Mouse (Mus musculus) central nervous system, embryonic 14 days (tissue): Measurements from ENCODE around the gene Unc119b. TPM values are rescaled to one million over a fixed set of nuclear protein-coding genes. Genes with fewer than 3 reads are reported as not detected.

Source experiments
- polyA plus RNA-seq: library from polyadenylated mRNA; depleted of rRNA; stranded (reverse); fragments of >200 nt; gene quantifications from 2 replicates; pipeline ENCODE4 v1.2.3, GENCODE M21; 2012; rRNA removed

The Unc119b gene
- polyA plus RNA-seq, result 46.4 and 52.1 TPM in 2 replicates

DNA sequence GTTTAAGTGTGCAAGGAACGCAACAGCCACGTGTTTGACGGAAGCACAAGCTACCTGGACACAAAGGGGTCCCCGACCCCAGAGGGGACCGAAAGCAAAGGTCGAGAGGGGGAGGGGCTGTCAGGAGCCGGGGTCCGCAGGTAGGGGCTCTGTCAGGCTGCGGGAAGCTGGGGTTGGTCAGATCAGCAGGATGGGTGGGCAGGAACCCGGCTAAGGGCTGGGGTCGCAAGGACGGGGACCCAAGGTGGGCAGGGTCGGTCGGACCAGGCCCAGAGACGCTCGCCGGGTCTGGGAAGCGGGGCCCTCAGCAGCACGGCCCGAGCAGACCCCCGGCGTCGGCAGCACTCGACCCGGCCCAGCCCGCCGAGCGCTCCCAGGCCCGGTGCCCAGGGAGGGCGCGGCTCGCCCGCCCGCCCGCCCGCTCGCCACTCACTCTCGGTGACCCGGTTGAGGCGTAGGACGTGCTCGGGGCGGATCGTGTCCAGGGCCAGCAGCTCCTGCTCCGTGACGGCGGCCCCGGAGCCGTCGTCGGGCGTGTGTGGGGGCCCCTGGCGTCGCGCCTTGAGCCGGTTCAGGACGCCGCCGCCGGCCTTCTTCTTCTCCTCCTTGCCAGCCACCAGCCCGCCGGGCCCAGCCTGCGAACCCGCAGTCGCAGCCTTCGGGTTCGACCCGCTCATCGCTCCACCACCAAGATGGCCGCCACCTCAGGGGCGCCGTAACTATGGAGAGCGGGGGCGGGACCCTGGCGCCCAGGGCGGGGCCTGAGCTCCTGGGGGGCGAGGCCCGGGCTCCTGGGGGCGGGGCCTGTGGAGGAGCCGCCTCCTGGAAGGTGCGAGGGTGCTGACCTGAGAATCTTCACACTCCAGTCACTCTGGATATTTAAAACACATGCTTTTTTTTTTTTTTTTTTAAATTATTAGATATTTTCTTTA lies at the start of gene Unc119b:
Gene Unc119b (minus strand): TSS at position 742 of the 932 bp plus-strand sequence.

GRCm38 (mm10) chr5:115158040-115158983 lies 23.5 kb upstream of the Unc119b start, which contains the start of gene Mlec:
TSS of gene Mlec (minus strand) at chr5:115158179.

GRCm38 (mm10) chr5:115118961-115119570 lies 15.7 kb downstream of the Unc119b start, which contains the start of gene Acads:
TSS of gene Acads (minus strand) at chr5:115119346.

DNA sequence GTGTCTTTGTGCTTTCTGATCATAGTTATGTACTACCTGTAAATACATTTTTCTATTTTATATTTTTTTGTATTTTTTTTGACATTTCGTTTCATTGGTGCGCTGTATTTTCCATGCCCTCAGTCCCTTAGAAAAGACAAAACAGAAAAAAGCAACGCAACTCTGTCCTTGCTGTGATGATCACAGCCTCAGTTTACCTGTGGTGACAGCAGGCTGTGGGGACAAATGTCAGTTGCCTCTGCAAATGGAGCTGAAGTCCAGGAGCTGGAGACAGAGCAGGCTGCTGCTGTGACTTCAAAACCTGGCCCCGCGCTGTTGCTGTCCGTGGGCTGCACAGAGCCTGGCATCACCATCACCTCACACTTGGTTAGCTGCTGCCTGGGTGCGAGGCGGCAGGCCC lies 36.6 kb downstream of the Unc119b start, which contains the start of gene Gm10401:
Gene Gm10401 (minus strand): TSS at position 101 of the 400 bp plus-strand sequence.

Other genes starting within 250 kb of the Unc119b start
- 7.0 and 9.1 TPM in 2 replicates for gene Oasl2, start 238.0 kb downstream of the Unc119b start, polyA plus RNA-seq
- gene Oasl1, start 211.7 kb downstream of the Unc119b start, polyA plus RNA-seq, result 1.8 and 2.8 TPM in 2 replicates
- gene 2210016L21Rik, start 192.8 kb downstream of the Unc119b start, polyA plus RNA-seq, result 76.5 and 77.6 TPM in 2 replicates
- gene Hnf1a, start 163.9 kb downstream of the Unc119b start, polyA plus RNA-seq, result not detected in 2 replicates
- 89.8 and 91.5 TPM in 2 replicates for gene Sppl3, start 123.8 kb downstream of the Unc119b start, polyA plus RNA-seq
- gene Gm10401, start 36.7 kb downstream of the Unc119b start, polyA plus RNA-seq, result 0.19 and 0.20 TPM in 2 replicates
- gene Acads, start 15.6 kb downstream of the Unc119b start, polyA plus RNA-seq, result 29.9 and 30.9 TPM in 2 replicates
- gene Mlec, start 23.2 kb upstream of the Unc119b start, polyA plus RNA-seq, result 69.9 and 98.4 TPM in 2 replicates
- 37.2 and 51.3 TPM in 2 replicates for gene Cabp1, start 59.4 kb upstream of the Unc119b start, polyA plus RNA-seq
- gene Pop5, start 100.9 kb upstream of the Unc119b start, polyA plus RNA-seq, result 61.1 and 61.6 TPM in 2 replicates
- 191 and 195 TPM in 2 replicates for gene Rnf10, start 137.9 kb upstream of the Unc119b start, polyA plus RNA-seq
- gene Coq5, start 144.7 kb upstream of the Unc119b start, polyA plus RNA-seq, result 19.7 and 20.0 TPM in 2 replicates
- 859 and 994 TPM in 2 replicates for gene Dynll1, start 166.0 kb upstream of the Unc119b start, polyA plus RNA-seq
- gene Srsf9, start 192.2 kb upstream of the Unc119b start, polyA plus RNA-seq, result 118 and 124 TPM in 2 replicates
- gene Gatc, start 206.2 kb upstream of the Unc119b start, polyA plus RNA-seq, result 27.9 and 28.9 TPM in 2 replicates
- 27.5 and 28.2 TPM in 2 replicates for gene Triap1, start 206.2 kb upstream of the Unc119b start, polyA plus RNA-seq
- 1,417 and 1,419 TPM in 2 replicates for gene Cox6a1, start 214.0 kb upstream of the Unc119b start, polyA plus RNA-seq